Mouse (Mus musculus): ENCODE measurements around the gene Fhl1. TPM values are rescaled to one million over a fixed set of nuclear protein-coding genes. Genes with fewer than 3 reads are reported as not detected.
A peak's percentile ranks its signal among the peaks of the same experiment; 100 is the strongest.

Gene Fhl1
- total RNA-seq (2021), result 100 to 1,000 TPM; 137 to 186 TPM

- intact Hi-C loops (cut with DNase I), result loop anchor here (5.0 kb wide), 1 partner anchor 79 kb away; no protein-coding TSS in a partner anchor
- peak; percentile 75 to 77 for DNase-seq
Observed at GRCm38 (mm10) chrX:56731306-56732201, at the start of gene Fhl1. TSS of gene Fhl1 (plus strand) at chrX:56731787.

- intact Hi-C loops (cut with DNase I), result no loop called here
- DNase-seq, result no peak
Observed at GRCm38 (mm10) chrX:56682156-56682720, 49.3 kb upstream of the Fhl1 start.

GRCm38 (mm10) chrX:56683521-56683920, 48.1 kb upstream of the Fhl1 start:
- intact Hi-C loops (cut with DNase I), result no loop called here
- DNase-seq, result peak; percentile 42 to 52

GRCm38 (mm10) chrX:56692554-56692953, 39.0 kb upstream of the Fhl1 start:
- DNase-seq, result no peak
- intact Hi-C loops (cut with DNase I), result no loop called here

GRCm38 (mm10) chrX:56694539-56694938, 37.0 kb upstream of the Fhl1 start:
- DNase-seq, result no peak
- intact Hi-C loops (cut with DNase I), result no loop called here

- intact Hi-C loops (cut with DNase I), result no loop called here
Observed at GRCm38 (mm10) chrX:56697199-56697780, 34.3 kb upstream of the Fhl1 start.

GRCm38 (mm10) chrX:56697886-56698285, 33.7 kb upstream of the Fhl1 start:
- DNase-seq, result no peak
- intact Hi-C loops (cut with DNase I), result no loop called here

More at GRCm38 (mm10) chrX:56697199-56697780, 34.3 kb upstream of the Fhl1 start:
- DNase-seq, result no peak

- DNase-seq, result no peak
- intact Hi-C loops (cut with DNase I), result no loop called here
Observed at GRCm38 (mm10) chrX:56701261-56701660, 30.3 kb upstream of the Fhl1 start.

GRCm38 (mm10) chrX:56703965-56704562, 27.5 kb upstream of the Fhl1 start:
- DNase-seq, result no peak
- intact Hi-C loops (cut with DNase I), result no loop called here

- no peak for DNase-seq
- intact Hi-C loops (cut with DNase I), result no loop called here
Observed at GRCm38 (mm10) chrX:56708592-56709370, 22.8 kb upstream of the Fhl1 start.

GRCm38 (mm10) chrX:56710522-56710921, 21.1 kb upstream of the Fhl1 start:
- intact Hi-C loops (cut with DNase I), result no loop called here
- DNase-seq, result no peak

GRCm38 (mm10) chrX:56712666-56713065, 18.9 kb upstream of the Fhl1 start:
- DNase-seq, result no peak
- intact Hi-C loops (cut with DNase I), result no loop called here

- intact Hi-C loops (cut with DNase I), result no loop called here
- DNase-seq, result peak in 1 of 2 experiments; percentile 8
Observed at GRCm38 (mm10) chrX:56722559-56722958, 9.0 kb upstream of the Fhl1 start.

GRCm38 (mm10) chrX:56728507-56728906, 3.1 kb upstream of the Fhl1 start:
- intact Hi-C loops (cut with DNase I), result no loop called here
- no peak for DNase-seq

GRCm38 (mm10) chrX:56730828-56731305, 720 bp upstream of the Fhl1 start:
- no peak for DNase-seq
- intact Hi-C loops (cut with DNase I), result loop anchor here (5.0 kb wide), 1 partner anchor 79 kb away; no protein-coding TSS in a partner anchor

- intact Hi-C loops (cut with DNase I), result loop anchor here (5.0 kb wide), 1 partner anchor 80 kb away; no protein-coding TSS in a partner anchor
- no peak for DNase-seq
Observed at GRCm38 (mm10) chrX:56732401-56732800, 814 bp downstream of the Fhl1 start.

- DNase-seq, result peak; percentile 12 to 28
- intact Hi-C loops (cut with DNase I), result loop anchor here (5.0 kb wide), 1 partner anchor 82 kb away; no protein-coding TSS in a partner anchor
Observed at GRCm38 (mm10) chrX:56734436-56734835, 2.8 kb downstream of the Fhl1 start.

GRCm38 (mm10) chrX:56736226-56736625, 4.6 kb downstream of the Fhl1 start:
- no peak for DNase-seq
- intact Hi-C loops (cut with DNase I), result no loop called here

GRCm38 (mm10) chrX:56737848-56738554, 6.4 kb downstream of the Fhl1 start:
- intact Hi-C loops (cut with DNase I), result no loop called here
- DNase-seq, result no peak
